Mouse (Mus musculus) bone marrow macrophage, adult 2 months (primary cell): ENCODE results near the gene Sned1. TPM values are rescaled to one million over a fixed set of nuclear protein-coding genes. Genes with fewer than 3 reads are reported as not detected.
"Not testable (repeated sequence)": the region's sequence is repeated elsewhere in the genome, so short reads cannot be mapped to it uniquely, and the experiment has no call there.

Experiments used
- H3K27ac ChIP-seq: 2 replicates; pipeline ENCODE4 v1.5.1; 2012; ENCODE audit warnings: low read depth, low read length; ENCODE audit not compliant: insufficient read depth
- H3K4me1 ChIP-seq: 2 replicates; pipeline ENCODE4 v1.6.1; 2012; ENCODE audit warnings: low read length; ENCODE audit not compliant: control insufficient read depth, insufficient read depth
- H3K4me3 ChIP-seq: 2 replicates; pipeline ENCODE4 v1.5.1; 2012; ENCODE audit warnings: mild to moderate bottlenecking, low read length, moderate library complexity; ENCODE audit not compliant: insufficient read depth
- CTCF ChIP-seq: IDR thresholded peaks from 2 replicates; pipeline ENCODE4 v1.5.1; 2012; ENCODE audit warnings: low read depth, mild to moderate bottlenecking, low read length, moderate library complexity
- POLR2A ChIP-seq: IDR thresholded peaks from 2 replicates; pipeline ENCODE4 v1.6.1; 2012; ENCODE audit warnings: mild to moderate bottlenecking, low read depth, low read length, borderline replicate concordance
- polyA plus RNA-seq: library from polyadenylated mRNA; stranded (reverse); fragments of >200 nt; gene quantifications from 2 replicates; pipeline ENCODE4 v1.2.4, GENCODE M21; 2012; ENCODE audit not compliant: missing spikeins, insufficient read depth, insufficient read length

Gene Sned1
- polyA plus RNA-seq: 0.27 and 0.40 TPM in 2 replicates

- TF ChIP-seq POLR2A (no peak), CTCF (no peak)
- Histone ChIP-seq H3K4me3 (peak within 1 kb of the TSS; percentile 58), H3K27ac (no peak within 1 kb of the TSS), H3K4me1 (no peaks in the 10 kb centered on the region)
Measured at GRCm38 (mm10) chr1:93235576-93236544, at the start of gene Sned1. Gene Sned1 (plus strand): TSS chr1:93235841.

DNA sequence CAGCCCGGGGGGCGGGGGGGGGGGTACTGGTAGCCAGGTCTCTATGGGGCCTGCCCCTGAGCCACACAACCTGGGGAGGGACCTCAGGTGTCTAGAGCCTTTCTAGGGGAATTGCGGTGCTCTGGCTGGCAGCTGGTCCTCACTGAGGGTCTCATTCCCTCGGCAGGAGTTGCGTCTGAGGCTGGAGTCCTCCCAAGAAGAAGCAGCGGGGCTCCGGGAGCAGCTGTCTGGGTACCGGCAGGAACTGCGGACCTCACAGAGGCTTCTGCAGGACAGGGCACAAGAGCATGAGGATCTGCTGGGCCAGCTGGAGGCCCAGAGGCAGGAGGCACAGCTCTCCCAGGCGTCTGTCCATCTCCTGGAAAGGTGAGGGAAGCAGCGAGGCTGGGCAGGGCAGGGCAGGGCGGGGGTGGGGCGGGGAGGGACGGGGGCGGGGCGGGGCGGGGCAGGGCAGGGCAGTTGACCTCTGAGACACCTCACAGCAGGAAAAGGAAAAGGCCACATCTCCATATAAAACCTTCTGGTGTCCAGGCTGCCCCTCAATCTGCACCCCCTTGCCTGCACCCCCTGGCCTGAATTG lies 44.8 kb upstream of the Sned1 start:
- Histone ChIP-seq H3K27ac (no peak overlapping the region), H3K4me1 (no peaks in the 10 kb centered on the region), H3K4me3 (no peak overlapping the region)
- TF ChIP-seq CTCF (no peak), POLR2A (no peak)

DNA sequence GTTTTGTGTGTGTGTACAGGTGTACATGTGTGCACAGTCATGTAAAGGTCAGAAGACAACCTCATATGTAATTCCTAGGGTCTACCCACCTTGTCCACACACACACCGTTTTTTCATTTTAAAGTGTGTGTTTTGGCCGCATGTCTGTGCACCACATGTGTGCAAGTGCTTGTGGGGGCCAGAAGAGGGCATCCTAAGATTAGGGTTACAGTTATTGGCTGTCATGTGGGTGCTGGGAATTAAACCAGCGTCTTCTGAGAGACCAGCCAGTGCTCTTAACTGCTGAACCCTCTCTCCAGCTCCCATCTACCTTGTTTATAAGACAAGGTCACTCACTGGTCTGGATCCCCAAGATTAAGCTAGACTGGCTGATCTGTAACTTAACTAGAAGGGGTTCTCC lies 40.7 kb upstream of the Sned1 start:
- no peak overlapping the region for H3K27ac ChIP-seq
- TF ChIP-seq POLR2A: no peak
- TF ChIP-seq CTCF: no peak

DNA sequence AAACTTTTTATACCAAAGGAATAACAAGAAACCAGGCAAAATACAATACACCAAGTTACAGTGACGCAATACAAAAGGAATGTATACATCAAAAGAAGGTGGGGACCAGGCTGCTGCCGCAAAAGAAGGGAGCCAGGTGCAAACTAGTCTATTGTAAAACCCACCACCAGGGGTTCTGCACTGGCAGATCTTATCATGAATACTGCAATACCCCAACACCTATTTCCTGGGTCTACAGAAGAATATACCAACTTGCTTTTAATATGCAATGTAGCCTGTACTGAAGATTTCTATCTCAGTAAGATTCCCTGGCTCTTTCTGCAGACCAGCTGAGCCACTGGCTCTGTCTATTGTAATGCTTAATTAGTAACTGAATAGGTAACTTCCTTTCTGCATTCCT lies 38.2 kb upstream of the Sned1 start:
- H3K4me3 ChIP-seq, H3K4me1 ChIP-seq, H3K27ac ChIP-seq: not testable (repeated sequence)

More for the DNA sequence above, 40.7 kb upstream of the Sned1 start:
- Histone ChIP-seq H3K4me1 (no peaks in the 10 kb centered on the region), H3K4me3 (no peak overlapping the region)

DNA sequence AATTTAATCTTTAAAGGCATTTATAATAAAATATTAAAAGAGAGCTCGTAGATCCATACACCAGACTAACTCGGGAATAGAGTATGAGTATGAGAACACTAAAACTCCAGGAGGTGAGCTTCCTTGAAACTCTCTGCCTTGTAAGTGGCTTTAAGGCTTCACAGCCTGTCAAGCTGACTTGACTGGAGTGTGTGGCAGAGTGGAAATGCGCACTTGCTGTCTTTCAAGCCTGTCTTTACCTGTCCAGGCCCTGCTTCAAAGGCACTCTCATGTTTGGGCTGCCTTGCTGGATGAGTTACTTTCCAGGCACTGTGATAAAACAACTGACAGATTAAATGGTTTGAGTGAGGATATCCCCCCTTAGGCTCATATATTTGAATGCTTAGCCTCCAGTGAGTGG lies 37.7 kb upstream of the Sned1 start:
- TF ChIP-seq POLR2A (no peak), CTCF (no peak)
- Histone ChIP-seq H3K27ac (no peak overlapping the region), H3K4me1 (no peaks in the 10 kb centered on the region)

DNA sequence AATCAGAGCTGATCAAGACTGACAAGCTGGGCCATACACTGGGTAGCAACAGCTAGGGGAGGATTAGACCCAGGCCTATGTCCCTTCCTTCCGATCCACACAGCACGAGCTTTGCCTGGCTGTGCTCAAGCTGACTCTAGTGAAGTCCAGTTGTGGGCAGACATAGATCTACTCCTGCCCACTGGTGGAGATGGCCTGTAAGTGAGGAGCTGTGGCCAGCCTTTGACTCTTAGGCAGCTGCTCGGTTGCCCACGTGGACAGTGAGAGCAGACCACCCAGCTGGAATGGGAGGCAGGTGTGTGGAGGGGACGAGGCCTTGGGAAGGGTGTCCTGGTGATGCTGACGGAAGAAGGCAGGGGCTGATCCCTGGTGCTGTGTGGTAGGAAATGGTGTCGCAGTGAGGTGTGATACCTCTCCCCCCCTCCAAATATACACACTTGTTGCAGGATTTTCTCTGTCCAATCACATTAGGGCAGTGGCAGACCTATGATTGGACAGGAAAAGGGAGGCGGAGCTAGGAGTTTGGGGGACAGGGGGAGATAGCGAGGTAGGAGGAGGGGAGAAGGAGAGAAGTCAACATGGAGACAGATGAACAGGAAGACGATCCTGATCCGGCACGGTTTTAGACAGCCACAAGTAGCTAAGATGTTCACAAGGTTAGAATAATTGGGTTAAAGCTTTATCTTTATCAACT lies 29.2 kb upstream of the Sned1 start:
- Histone ChIP-seq H3K27ac (no peak overlapping the region), H3K4me3 (no peak overlapping the region), H3K4me1 (0 out of 2 replicates have a peak, but pooled peaks cover 3% of the 10 kb centered on the region)
- TF ChIP-seq POLR2A (no peak), CTCF (no peak)

More for the DNA sequence above, 37.7 kb upstream of the Sned1 start:
- H3K4me3 ChIP-seq: no peak overlapping the region

GRCm38 (mm10) chr1:93207536-93208064 lies 28.0 kb upstream of the Sned1 start:
- H3K27ac ChIP-seq: no peak overlapping the region
- 0 out of 2 replicates have a peak, but pooled peaks cover 3% of the 10 kb centered on the region for H3K4me1 ChIP-seq
- no peak for TF ChIP-seq POLR2A
- TF ChIP-seq CTCF: no peak
- H3K4me3 ChIP-seq: no peak overlapping the region

- Histone ChIP-seq H3K4me1 (0 out of 2 replicates have a peak, but pooled peaks cover 3% of the 10 kb centered on the region), H3K27ac (no peak overlapping the region), H3K4me3 (no peak overlapping the region)
- TF ChIP-seq CTCF (no peak), POLR2A (no peak)
Measured at GRCm38 (mm10) chr1:93210213-93210641, 25.4 kb upstream of the Sned1 start.

DNA sequence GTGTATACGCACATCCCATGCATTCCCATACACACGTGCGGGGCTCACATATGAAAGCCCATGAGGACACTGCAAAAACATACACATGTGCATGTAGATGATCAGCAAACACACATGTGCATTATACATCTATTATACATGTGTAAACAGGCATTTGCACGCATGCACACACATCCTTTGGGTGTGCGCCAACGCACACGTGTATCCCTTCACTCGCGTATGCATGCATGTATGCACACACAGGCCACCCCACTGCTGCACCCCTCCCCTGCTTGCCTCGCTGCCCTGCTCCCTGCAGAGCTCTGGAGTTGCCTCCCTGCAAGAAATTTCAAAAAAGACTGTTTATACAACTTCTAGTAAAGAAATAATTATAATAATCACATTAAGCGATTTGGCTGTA lies 24.6 kb upstream of the Sned1 start:
- Histone ChIP-seq H3K27ac (no peak overlapping the region), H3K4me3 (no peak overlapping the region), H3K4me1 (0 out of 2 replicates have a peak, but pooled peaks cover 3% of the 10 kb centered on the region)
- TF ChIP-seq POLR2A (no peak), CTCF (no peak)
